Mouse (Mus musculus) heart, postnatal 36 days (tissue): ENCODE measurements around the gene Mettl2. TPM values are rescaled to one million over a fixed set of nuclear protein-coding genes. Genes with fewer than 3 reads are reported as not detected.

Experiments
- total RNA-seq, 2 experiments: library from RNA; stranded (reverse); gene quantifications; 2 replicates each; pipeline ENCODE4 v1.2.3; 2021

Gene Mettl2
- total RNA-seq, 2 experiments from 2014 or later, result 10.9 to 11.2 TPM

Other genes starting within 250 kb of the Mettl2 start
- not detected for gene Efcab3, start 62.8 kb upstream of the Mettl2 start, total RNA-seq
- not detected for gene Gm10842, start 20.5 kb downstream of the Mettl2 start, total RNA-seq
- 10 to 100 TPM; 39.6 to 41.2 TPM for gene Tlk2, start 52.4 kb downstream of the Mettl2 start, total RNA-seq
- gene Mrc2, start 166.2 kb downstream of the Mettl2 start, total RNA-seq, result 10 to 100 TPM; 18.4 to 20.3 TPM